Mouse (Mus musculus) liver, embryonic 16.5 days (tissue): ENCODE results near the gene Cpne6. TPM values are rescaled to one million over a fixed set of nuclear protein-coding genes. Genes with fewer than 3 reads are reported as not detected.

Experiments
- ATAC-seq: fragments of 200-750 bp; cut with Nextera tagmentation; 2 replicates; pipeline ENCODE4 v1.8.0; 2017; ENCODE audit warnings: low read depth, mild to moderate bottlenecking, moderate number of reproducible peaks, moderate library complexity
- H3K27ac ChIP-seq: fragments of 300-500 bp; sonication (generic); 2 replicates; pipeline ENCODE4 v1.5.1; 2014; ENCODE audit warnings: mild to moderate bottlenecking, low read length
- H3K27me3 ChIP-seq: fragments of 300-500 bp; sonication (generic); 2 replicates; pipeline ENCODE4 v1.6.1; 2014; ENCODE audit warnings: low read depth, low read length, mixed read lengths; ENCODE audit not compliant: control insufficient read depth, insufficient read depth
- H3K36me3 ChIP-seq: fragments of 300-500 bp; sonication (generic); 2 replicates; pipeline ENCODE4 v1.6.1; 2014; ENCODE audit warnings: mild to moderate bottlenecking; ENCODE audit not compliant: control insufficient read depth, insufficient read depth
- H3K4me1 ChIP-seq: fragments of 300-500 bp; sonication (generic); 2 replicates; pipeline ENCODE4 v1.6.1; 2014; ENCODE audit warnings: low read depth, low read length, mixed read lengths; ENCODE audit not compliant: control insufficient read depth
- H3K4me2 ChIP-seq: fragments of 300-500 bp; sonication (generic); 2 replicates; pipeline ENCODE4 v1.6.1; 2014; ENCODE audit warnings: low read depth, low read length, mixed read lengths
- H3K4me3 ChIP-seq: fragments of 300-500 bp; sonication (generic); 2 replicates; pipeline ENCODE4 v1.5.1; 2014; ENCODE audit warnings: low read depth, mild to moderate bottlenecking, low read length
- H3K9ac ChIP-seq: fragments of 300-500 bp; sonication (generic); 2 replicates; pipeline ENCODE4 v1.6.1; 2014; ENCODE audit warnings: low read depth, low read length
- H3K9me3 ChIP-seq: fragments of 300-500 bp; sonication (generic); replicated peaks from 2 replicates; pipeline ENCODE4 v1.6.1; 2016; ENCODE audit warnings: low read length; ENCODE audit not compliant: control insufficient read depth
- WGBS: fragments of 180-500 bp; shearing (Covaris S2); extraction: QIAGEN DNeasy Blood & Tissue Kit; methylation state at CpG from one replicate; pipeline ENCODE4 v1.1.7; 2014; ENCODE audit not compliant: insufficient replicate concordance; 5-methylcytosine and 5-hydroxymethylcytosine counted together
- polyA plus RNA-seq: library from polyadenylated mRNA; unstranded; fragments of >200 nt; fragmentation: Nextera tagmentation; extraction: Ambion mirVana; gene quantifications from 2 replicates; pipeline ENCODE4 v1.2.1, GENCODE M21; 2015

Gene Cpne6
- polyA plus RNA-seq, 1 experiment from 2014 or later: not detected

- Histone ChIP-seq H3K36me3 (peaks cover 17% of the 10 kb centered on the region), H3K4me1 (peaks cover 26% of the 10 kb centered on the region), H3K4me3 (peak within 1 kb of the TSS; percentile 82), H3K27ac (peak within 1 kb of the TSS; percentile 95), H3K4me2 (peak within 1 kb of the TSS; percentile 78), H3K27me3 (no peaks in the 10 kb centered on the region), H3K9me3 (no peaks in the 10 kb centered on the region), H3K9ac (peak within 1 kb of the TSS; percentile 97)
- under 1% methylated on average over 32 of the region's 32 CpGs for WGBS
- ATAC-seq: peak; percentile 98
Observed at GRCm38 (mm10) chr14:55540067-55540786, 30.0 kb downstream of the Cpne6 start, which contains the start of gene Pck2. TSS of gene Pck2 (plus strand) at chr14:55540266.

DNA sequence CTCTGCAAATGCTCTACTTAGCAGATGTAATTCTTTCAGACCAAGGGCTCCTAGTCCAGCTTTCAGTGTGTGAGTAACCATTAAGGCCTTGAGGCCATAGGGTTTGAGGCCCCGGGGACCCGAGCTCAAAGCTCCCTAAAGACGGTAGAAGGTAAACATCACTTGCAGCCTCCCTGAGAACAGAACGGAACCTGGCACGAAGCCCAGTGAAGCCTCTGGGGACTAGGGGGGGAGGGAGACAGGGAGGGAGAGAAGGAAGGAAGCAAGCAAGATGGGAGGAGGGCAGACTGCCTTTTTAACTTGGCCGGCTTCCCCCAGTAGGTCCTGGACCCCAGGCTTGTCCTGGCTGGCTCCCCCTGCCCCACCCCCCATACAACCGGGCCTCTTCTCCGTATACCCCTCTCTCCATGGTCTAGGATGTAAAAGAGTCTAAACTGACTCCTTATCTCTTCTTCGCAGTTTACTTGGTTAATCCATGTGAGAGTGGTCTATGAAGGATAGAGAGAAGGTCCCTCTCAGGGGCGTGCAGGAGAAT lies 30.6 kb downstream of the Cpne6 start:
- ATAC-seq: peak; percentile 9
- Histone ChIP-seq H3K9ac (peak overlapping the region; percentile 97), H3K27ac (peak overlapping the region; percentile 95), H3K27me3 (no peaks in the 10 kb centered on the region), H3K9me3 (no peaks in the 10 kb centered on the region), H3K4me3 (peak overlapping the region; percentile 82), H3K4me2 (peak overlapping the region; percentile 78), H3K4me1 (peaks cover 26% of the 10 kb centered on the region), H3K36me3 (peaks cover 22% of the 10 kb centered on the region)
- 5% methylated on average over 10 of the region's 10 CpGs for WGBS

DNA sequence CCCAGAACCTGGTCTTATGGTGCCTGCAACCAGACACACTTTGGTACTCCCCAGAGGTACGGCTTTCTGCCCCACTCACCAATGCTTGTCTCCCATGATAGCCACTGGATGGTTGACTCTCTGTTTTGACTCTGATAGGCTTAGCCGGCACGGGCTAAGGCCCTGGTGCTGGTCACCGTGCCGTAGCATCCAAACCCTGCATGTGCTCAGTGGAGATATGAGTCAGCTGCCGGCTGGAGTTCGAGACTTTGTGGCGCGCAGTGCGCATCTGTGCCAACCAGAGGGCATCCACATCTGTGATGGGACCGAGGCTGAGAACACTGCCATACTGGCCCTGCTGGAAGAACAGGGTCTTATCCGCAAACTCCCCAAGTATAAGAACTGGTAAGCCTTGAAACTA lies 32.0 kb downstream of the Cpne6 start:
- peak overlapping the region; percentile 33; the same call in 1 of the 2 replicates for H3K27ac ChIP-seq
- peaks cover 26% of the 10 kb centered on the region for H3K4me1 ChIP-seq
- H3K9ac ChIP-seq: 0 out of 2 replicates have a peak overlapping the region, but pooled peaks have one; percentile 9
- peaks cover 34% of the 10 kb centered on the region for H3K36me3 ChIP-seq
- peak overlapping the region; percentile 78 for H3K4me2 ChIP-seq
- peak overlapping the region; percentile 82; the same call in 1 of the 2 replicates for H3K4me3 ChIP-seq
- no peaks in the 10 kb centered on the region for H3K27me3 ChIP-seq
- WGBS: 71% methylated on average over 12 of the region's 12 CpGs
- no peaks in the 10 kb centered on the region for H3K9me3 ChIP-seq
- ATAC-seq: peak; percentile 9; the same call in 1 of the 2 replicates

DNA sequence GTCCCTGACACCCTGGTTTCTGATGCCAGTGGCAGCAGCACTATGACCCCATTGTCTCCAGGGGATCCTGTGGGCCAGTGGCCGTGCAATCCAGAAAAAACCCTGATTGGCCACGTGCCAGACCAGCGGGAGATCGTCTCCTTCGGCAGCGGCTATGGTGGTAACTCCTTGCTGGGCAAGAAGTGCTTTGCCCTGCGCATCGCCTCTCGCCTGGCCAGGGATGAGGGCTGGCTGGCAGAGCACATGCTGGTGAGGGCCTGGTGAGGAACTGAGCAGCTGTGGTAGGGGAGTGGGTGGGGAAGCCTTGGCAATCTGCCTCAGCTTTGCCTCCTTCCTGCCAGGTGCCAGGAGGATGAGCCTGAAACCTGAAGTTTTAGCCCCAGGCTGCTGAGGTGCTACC lies 34.1 kb downstream of the Cpne6 start:
- Histone ChIP-seq H3K4me3 (no peak overlapping the region), H3K9me3 (no peaks in the 10 kb centered on the region), H3K27ac (no peak overlapping the region), H3K4me2 (no peak overlapping the region), H3K27me3 (no peaks in the 10 kb centered on the region), H3K4me1 (peaks cover 23% of the 10 kb centered on the region), H3K9ac (no peak overlapping the region), H3K36me3 (peaks cover 53% of the 10 kb centered on the region)
- ATAC-seq: no peak
- WGBS: 88% methylated on average over 9 of the region's 9 CpGs

- Histone ChIP-seq H3K27me3 (no peaks in the 10 kb centered on the region), H3K4me1 (peaks cover 4% of the 10 kb centered on the region), H3K36me3 (peaks cover 43% of the 10 kb centered on the region), H3K9me3 (no peaks in the 10 kb centered on the region), H3K27ac (no peak overlapping the region), H3K4me2 (no peak overlapping the region), H3K9ac (no peak overlapping the region), H3K4me3 (no peak overlapping the region)
- WGBS: 84% methylated on average over 6 of the region's 6 CpGs
- no peak for ATAC-seq
Observed at GRCm38 (mm10) chr14:55550191-55550590, 39.9 kb downstream of the Cpne6 start.

- no peak overlapping the region for H3K4me3 ChIP-seq
- 77% methylated on average over 5 of the region's 5 CpGs for WGBS
- H3K27me3 ChIP-seq: no peaks in the 10 kb centered on the region
- no peak overlapping the region for H3K4me2 ChIP-seq
- H3K36me3 ChIP-seq: peaks cover 34% of the 10 kb centered on the region
- H3K4me1 ChIP-seq: peaks cover 10% of the 10 kb centered on the region
- no peaks in the 10 kb centered on the region for H3K9me3 ChIP-seq
- H3K27ac ChIP-seq: no peak overlapping the region
- no peak overlapping the region for H3K9ac ChIP-seq
- ATAC-seq: no peak
Observed at GRCm38 (mm10) chr14:55551347-55551746, 41.1 kb downstream of the Cpne6 start.

DNA sequence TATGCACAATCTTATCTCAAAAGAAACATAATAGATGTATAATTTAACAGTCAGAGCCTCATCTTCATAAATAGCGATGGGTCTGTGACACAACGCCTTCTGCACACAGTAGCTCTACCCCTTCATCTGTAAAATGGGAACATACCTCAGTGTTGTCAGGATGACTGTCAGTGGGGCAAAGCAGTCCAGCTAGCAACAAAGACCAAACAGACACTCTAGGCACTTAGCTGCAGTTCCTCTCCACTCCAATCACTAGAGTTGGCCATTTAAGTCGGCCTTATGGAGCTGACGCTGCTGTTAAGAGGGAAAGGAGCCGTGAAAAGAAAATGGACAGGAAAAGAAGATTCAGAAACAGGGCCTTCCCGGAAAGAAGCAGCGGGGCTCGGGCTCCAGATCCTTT lies 41.5 kb downstream of the Cpne6 start:
- no peak overlapping the region for H3K9ac ChIP-seq
- no peak overlapping the region for H3K4me3 ChIP-seq
- H3K27me3 ChIP-seq: no peaks in the 10 kb centered on the region
- peaks cover 14% of the 10 kb centered on the region for H3K4me1 ChIP-seq
- no peak for ATAC-seq
- H3K36me3 ChIP-seq: peaks cover 29% of the 10 kb centered on the region
- no peak overlapping the region for H3K4me2 ChIP-seq
- 87% methylated on average over 8 of the region's 8 CpGs for whole genome bisulfite sequencing
- H3K27ac ChIP-seq: no peak overlapping the region
- H3K9me3 ChIP-seq: no peaks in the 10 kb centered on the region

- H3K4me1 ChIP-seq: peaks cover 35% of the 10 kb centered on the region
- no peaks in the 10 kb centered on the region for H3K27me3 ChIP-seq
- no peak overlapping the region for H3K9ac ChIP-seq
- H3K9me3 ChIP-seq: no peaks in the 10 kb centered on the region
- H3K27ac ChIP-seq: no peak overlapping the region
- no peak overlapping the region for H3K4me3 ChIP-seq
- no peak for ATAC-seq
- H3K36me3 ChIP-seq: peaks cover 4% of the 10 kb centered on the region
- no peak overlapping the region for H3K4me2 ChIP-seq
Observed at GRCm38 (mm10) chr14:55554635-55555034, 44.4 kb downstream of the Cpne6 start.

DNA sequence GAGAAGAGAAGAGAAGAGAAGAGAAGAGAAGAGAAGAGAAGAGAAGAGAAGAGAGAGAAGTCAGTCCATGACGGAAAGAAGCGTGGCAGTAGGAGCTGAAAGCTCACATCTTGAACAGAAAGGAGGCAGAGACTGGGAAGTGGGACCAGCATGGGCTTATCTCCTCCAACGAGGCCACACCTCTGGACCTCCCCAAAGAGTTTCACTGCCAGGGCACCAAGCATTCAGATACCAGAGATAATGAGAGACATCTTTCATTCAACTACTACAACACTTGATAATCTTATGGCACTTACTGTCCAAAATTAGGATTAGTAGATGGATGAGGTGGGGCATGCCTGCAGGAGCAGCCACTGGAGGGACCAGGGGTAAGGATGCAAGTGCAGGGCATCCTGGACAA lies 45.5 kb downstream of the Cpne6 start:
- Histone ChIP-seq H3K4me1 (peaks cover 35% of the 10 kb centered on the region), H3K4me3 (no peak overlapping the region), H3K36me3 (no peaks in the 10 kb centered on the region), H3K9ac (no peak overlapping the region), H3K9me3 (no peaks in the 10 kb centered on the region), H3K27ac (no peak overlapping the region), H3K27me3 (no peaks in the 10 kb centered on the region), H3K4me2 (no peak overlapping the region)
- 70% methylated on average over 3 of the region's 3 CpGs for WGBS
- no peak for ATAC-seq
